ENCODE assay signal across 9 mouse cellular contexts in the genomic region with DNA sequence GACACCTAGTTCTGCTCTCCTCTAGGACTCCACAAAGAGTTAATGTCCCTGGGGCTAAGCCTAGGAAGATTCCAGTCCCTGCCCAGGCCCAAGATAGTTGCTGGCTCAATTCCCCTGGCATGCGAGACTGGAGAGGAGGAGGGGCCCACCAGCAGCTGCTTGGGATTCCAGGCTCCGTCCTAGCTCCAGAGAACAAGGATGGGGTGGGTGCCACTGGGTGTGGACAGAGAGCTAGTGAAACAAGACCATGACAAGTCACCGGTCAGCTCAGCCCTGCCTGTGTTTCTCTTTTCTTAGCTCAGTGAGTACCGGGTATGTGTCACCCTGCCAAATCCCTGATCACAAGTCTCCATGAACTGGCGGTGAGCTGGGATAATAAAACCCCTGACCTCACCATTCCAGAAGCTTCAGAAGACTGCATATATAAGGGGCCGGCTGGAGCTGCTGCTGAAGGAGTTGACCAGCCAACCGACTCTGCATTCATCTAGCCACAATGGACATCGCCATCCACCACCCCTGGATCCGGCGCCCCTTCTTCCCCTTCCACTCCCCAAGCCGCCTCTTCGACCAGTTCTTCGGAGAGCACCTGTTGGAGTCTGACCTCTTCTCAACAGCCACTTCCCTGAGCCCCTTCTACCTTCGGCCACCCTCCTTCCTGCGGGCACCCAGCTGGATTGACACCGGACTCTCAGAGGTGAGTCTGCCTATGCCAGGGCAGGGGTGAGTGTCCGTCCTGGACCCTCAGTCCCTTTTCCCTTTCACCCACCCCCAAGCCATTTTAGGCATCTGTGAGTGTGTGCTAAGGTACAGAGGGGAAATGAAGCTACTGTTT. TPM values are rescaled to one million over a fixed set of nuclear protein-coding genes. Genes with fewer than 3 reads are reported as not detected.
DNase-seq lines count a peak whose midpoint lies in the region; ATAC-seq and TF ChIP-seq lines count a peak whose summit lies in the region.
"Had no signal": no experiment of that assay in that cellular context is flagged by ENCODE, and none has a peak within 500 bp of the region (broad histone marks: within the 10 kb centered on the region; RNA-seq: fewer than 3 reads in every experiment).

No protein-coding gene starts in this region.

- H3K36me3 ChIP-seq in neural tube, embryonic 15.5 days, result no peaks in the 10 kb centered on the region
- H3K36me3 ChIP-seq: liver, embryonic 15.5 days had no signal

- H3K4me2 ChIP-seq in neural tube, embryonic 15.5 days, result 0 out of 2 replicates have a peak overlapping the region, but pooled peaks have one; percentile 13
- H3K4me2 ChIP-seq: liver, embryonic 15.5 days had no signal

- no peaks in the 10 kb centered on the region for H3K9me3 ChIP-seq in neural tube, embryonic 15.5 days (replicated peaks)
- H3K9me3 ChIP-seq: liver, embryonic 15.5 days had no signal

- peaks cover 6% of the 10 kb centered on the region; the same call in 1 of the 2 replicates for H3K4me1 ChIP-seq in neural tube, embryonic 15.5 days
- H3K4me1 ChIP-seq in olfactory bulb, adult 2 months (ENCODE audit: control insufficient read depth, insufficient read depth, low read length), result peaks cover 8% of the 10 kb centered on the region
- H3K4me1 ChIP-seq: liver, embryonic 15.5 days had no signal

- no peak overlapping the region for H3K4me3 ChIP-seq in neural tube, embryonic 15.5 days (replicated peaks)
- H3K4me3 ChIP-seq in olfactory bulb, adult 2 months (ENCODE audit: insufficient read depth, low read depth, low read length), result peak overlapping the region; percentile 17; the same call in 1 of the 2 replicates
- H3K4me3 ChIP-seq: liver, embryonic 15.5 days had no signal

- H3K27me3 ChIP-seq in neural tube, embryonic 15.5 days (replicated peaks), result no peaks in the 10 kb centered on the region

- intact Hi-C loops in heart, postnatal 36 days (cut with DNase I), result no loop called here

- no peak for ATAC-seq in neural tube, embryonic 15.5 days (ENCODE audit: low FRiP score)

- DNase-seq in neural tube, embryonic 10.5 days (ENCODE audit: extremely low spot score, low spot score), result no peak
- DNase-seq in fibroblast of lung, adult 2 months (ENCODE audit: low read depth), result peak; percentile 82
- peak; percentile 82 to 85 for DNase-seq in heart, postnatal 36 days
- peak; percentile 65 to 70 for DNase-seq in left cerebral cortex, adult 18-20 months (ENCODE audit: low spot score in 2 of 2)
- no peak for DNase-seq in retina, postnatal 1 day
- DNase-seq in spleen, postnatal 36 days (ENCODE audit: low spot score in 2 of 2), result no peak

- H3K9ac ChIP-seq in neural tube, embryonic 15.5 days (replicated peaks), result no peak overlapping the region
- H3K9ac ChIP-seq: liver, embryonic 15.5 days had no signal

- no peak for TF ChIP-seq POLR2A in olfactory bulb, adult 2 months (IDR thresholded peaks at IDR 0.05; ENCODE audit: insufficient read depth, low read depth, low read length)

- no peak overlapping the region for H3K27ac ChIP-seq in neural tube, embryonic 15.5 days (replicated peaks)
- H3K27ac ChIP-seq in olfactory bulb, adult 2 months (ENCODE audit: insufficient read depth, low read depth, low read length), result peak overlapping the region; percentile 43
- H3K27ac ChIP-seq: liver, embryonic 15.5 days had no signal

- WGBS in neural tube, embryonic 15.5 days, result 73% methylated on average over 17 of the region's 17 CpGs
- 61% methylated on average over 17 of the region's 17 CpGs for WGBS in olfactory bulb, adult 2 months

- no peak for TF ChIP-seq CTCF in olfactory bulb, adult 2 months (IDR thresholded peaks at IDR 0.05; ENCODE audit: insufficient read depth, low read depth, low read length)

RNA-seq across cellular contexts. Expression of a gene that starts 0.8 kb away (rescaled TPM):
- 4.9 and 6.6 TPM in 2 replicates for polyA plus RNA-seq in neural tube, embryonic 15.5 days (2015; fragmentation: Nextera tagmentation; extraction: Ambion mirVana)
- 100 to 1,000 TPM; 132 to 137 TPM for total RNA-seq in heart, postnatal 36 days (2021)
- 1 to 10 TPM; 2.4 to 2.6 TPM for total RNA-seq in left cerebral cortex, adult 18-20 months (2021)
- polyA plus RNA-seq in olfactory bulb, adult 2 months (2012; ENCODE audit: insufficient read depth, insufficient read length, low replicate concordance, missing spikeins), result not detected in 2 replicates

RNA-seq across cellular contexts. Expression of a gene that starts 1.9 kb away (rescaled TPM):
- polyA plus RNA-seq in neural tube, embryonic 15.5 days (2015; fragmentation: Nextera tagmentation; extraction: Ambion mirVana), result 24.7 and 28.2 TPM in 2 replicates
- 1,000 to 10,000 TPM; 2,657 to 2,874 TPM for total RNA-seq in heart, postnatal 36 days (2021)
- total RNA-seq in left cerebral cortex, adult 18-20 months (2021), result 100 to 1,000 TPM; 122 to 161 TPM
- not detected in 2 replicates for polyA plus RNA-seq in olfactory bulb, adult 2 months (2012; ENCODE audit: insufficient read depth, insufficient read length, low replicate concordance, missing spikeins)

RNA-seq across cellular contexts. Expression of a gene that starts 6.7 kb away (rescaled TPM):
- 2.3 and 3.3 TPM in 2 replicates for polyA plus RNA-seq in neural tube, embryonic 15.5 days (2015; fragmentation: Nextera tagmentation; extraction: Ambion mirVana)
- total RNA-seq in heart, postnatal 36 days (2021), result 1 to 10 TPM; 2.5 to 5.5 TPM
- 1 to 10 TPM; 2.7 to 3.1 TPM for total RNA-seq in left cerebral cortex, adult 18-20 months (2021)
- not detected in 2 replicates for polyA plus RNA-seq in olfactory bulb, adult 2 months (2012; ENCODE audit: insufficient read depth, insufficient read length, low replicate concordance, missing spikeins)

RNA-seq across cellular contexts. Expression of a gene that starts 13.7 kb away (rescaled TPM):
- polyA plus RNA-seq in neural tube, embryonic 15.5 days (2015; fragmentation: Nextera tagmentation; extraction: Ambion mirVana), result 28.3 and 30.4 TPM in 2 replicates
- total RNA-seq in heart, postnatal 36 days (2021), result 1 to 10 TPM; 4.2 to 7.4 TPM
- total RNA-seq in left cerebral cortex, adult 18-20 months (2021), result 10 to 100 TPM; 67.9 to 79.3 TPM
- polyA plus RNA-seq in olfactory bulb, adult 2 months (2012; ENCODE audit: insufficient read depth, insufficient read length, low replicate concordance, missing spikeins), result not detected in 2 replicates

RNA-seq across cellular contexts. Expression of a gene that starts 15.0 kb away (rescaled TPM):
- polyA plus RNA-seq in neural tube, embryonic 15.5 days (2015; fragmentation: Nextera tagmentation; extraction: Ambion mirVana), result 9.0 and 10.8 TPM in 2 replicates
- total RNA-seq in heart, postnatal 36 days (2021), result 1 to 10 TPM; 6.0 to 6.6 TPM
- total RNA-seq in left cerebral cortex, adult 18-20 months (2021), result 1 to 10 TPM; 5.4 to 6.2 TPM
- not detected in 2 replicates for polyA plus RNA-seq in olfactory bulb, adult 2 months (2012; ENCODE audit: insufficient read depth, insufficient read length, low replicate concordance, missing spikeins)

Comparison
In these comparisons a context has a peak if more than half of its experiments do, and no peak if none do; other contexts are left out.
1. DNase-seq: peak in fibroblast of lung, adult 2 months (single experiment), heart, postnatal 36 days (2 of 2) and left cerebral cortex, adult 18-20 months (2 of 2); none in neural tube, embryonic 10.5 days (single experiment), retina, postnatal 1 day (single experiment) and spleen, postnatal 36 days (0 of 2).
2. RNA of a gene that starts 0.8 kb away (total RNA-seq): 132 to 137 TPM in heart, postnatal 36 days; 2.4 to 2.6 TPM in left cerebral cortex, adult 18-20 months; every median in the first group is over 10 times any median in the second.
3. RNA of a gene that starts 1.9 kb away (total RNA-seq): 2,657 to 2,874 TPM in heart, postnatal 36 days; 122 to 161 TPM in left cerebral cortex, adult 18-20 months; every median in the first group is over 10 times any median in the second.